Mouse (Mus musculus) testis, adult 2 months (tissue): ENCODE results near the gene Mcf2l.

Source experiments
- CTCF ChIP-seq: fragments of 200-500 bp; IDR thresholded peaks from 2 replicates; pipeline ENCODE4 v1.5.1; 2012; ENCODE audit warnings: low read depth, mild to moderate bottlenecking, inconsistent platforms, low read length, moderate library complexity; ENCODE audit not compliant: control insufficient read depth, insufficient read depth, insufficient replicate concordance
- POLR2A ChIP-seq: fragments of 200-500 bp; IDR thresholded peaks from 2 replicates; pipeline ENCODE4 v1.6.1; 2012; ENCODE audit warnings: low read depth, mild to moderate bottlenecking, inconsistent platforms, low read length, moderate library complexity; ENCODE audit not compliant: control insufficient read depth

- TF ChIP-seq POLR2A (no peak), CTCF (no peak)
These were observed 56.7 kb downstream of the Mcf2l start for GRCm38 (mm10) chr8:12930290-12930689.
